Mouse (Mus musculus): ENCODE results near the gene Gm17334.

Gene Gm17334

DNA sequence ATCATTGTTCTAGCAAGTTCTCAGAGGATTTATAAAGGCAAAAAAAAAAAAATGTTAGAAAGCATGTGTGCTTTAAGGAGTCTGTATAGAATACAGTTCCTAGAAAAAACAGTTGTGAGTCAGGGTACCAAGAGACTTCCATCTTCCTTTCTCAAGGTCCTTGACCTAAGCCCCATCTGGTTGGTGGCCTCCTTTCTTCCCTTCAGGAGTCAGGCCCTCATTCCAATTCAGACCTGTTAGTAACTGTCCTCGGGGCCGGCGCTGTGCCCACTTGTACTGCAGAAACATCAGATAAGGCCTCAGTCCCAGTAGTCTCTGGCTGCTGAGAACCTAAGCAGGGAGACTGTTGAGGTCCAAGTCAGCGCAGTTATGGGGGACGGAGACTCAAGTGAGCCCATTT, at the start of gene Gm17334:
TSS of gene Gm17334 (minus strand) at position 101 of the 400 bp plus-strand sequence.
- no peak for DNase-seq

DNA sequence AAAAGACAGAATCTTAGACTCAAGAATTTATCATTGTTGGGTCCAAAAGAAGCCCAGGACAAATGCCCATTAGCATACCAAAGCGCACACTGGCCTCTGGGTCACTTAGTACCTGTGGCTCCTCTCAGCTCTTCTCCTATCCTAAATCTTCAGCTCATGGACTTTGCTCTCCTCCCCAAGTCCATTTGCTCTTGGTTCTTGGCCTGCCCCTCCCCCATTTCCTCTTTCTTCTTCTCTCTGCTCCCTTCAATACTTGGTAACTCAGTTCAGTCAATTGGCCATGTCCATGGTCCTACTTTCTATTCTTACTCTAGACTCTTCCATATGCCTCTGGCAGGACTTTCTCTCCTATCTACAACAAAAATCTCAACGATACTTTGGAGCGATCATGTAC, 49.0 kb upstream of the Gm17334 start:
- DNase-seq, result no peak

DNA sequence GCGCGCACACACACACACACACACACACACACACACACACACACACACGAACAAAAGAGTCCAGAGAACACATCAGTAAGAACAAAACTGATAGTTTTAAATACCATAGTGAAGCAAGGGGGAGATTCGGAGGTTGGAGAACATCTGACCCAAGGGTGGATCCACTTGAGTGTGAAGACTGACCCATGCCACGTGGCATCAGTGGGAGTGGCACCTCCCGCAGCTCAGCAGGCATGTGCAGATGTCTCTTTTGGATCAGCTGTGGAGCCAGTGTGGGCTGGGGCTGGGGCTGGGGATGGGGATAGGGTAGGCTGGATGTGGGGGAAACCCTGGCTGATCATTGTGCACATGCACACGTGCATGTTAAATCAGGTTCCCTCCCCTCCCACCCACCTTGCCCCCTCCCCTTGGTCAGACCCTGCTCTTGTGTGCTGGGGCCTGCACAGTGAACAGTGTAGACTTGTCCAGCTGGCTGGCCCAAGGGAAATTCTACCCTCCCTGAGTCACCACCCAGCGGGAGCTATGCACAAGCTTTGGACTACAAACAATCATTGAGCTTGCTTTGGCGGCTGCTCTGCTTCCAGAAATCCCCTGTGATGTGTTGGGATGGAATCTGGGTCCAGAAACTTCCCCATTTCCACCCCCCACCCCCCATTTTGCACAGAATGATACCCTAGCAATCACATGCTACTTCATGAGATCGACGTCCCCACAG, 48.4 kb upstream of the Gm17334 start:
- DNase-seq, result no peak

DNA sequence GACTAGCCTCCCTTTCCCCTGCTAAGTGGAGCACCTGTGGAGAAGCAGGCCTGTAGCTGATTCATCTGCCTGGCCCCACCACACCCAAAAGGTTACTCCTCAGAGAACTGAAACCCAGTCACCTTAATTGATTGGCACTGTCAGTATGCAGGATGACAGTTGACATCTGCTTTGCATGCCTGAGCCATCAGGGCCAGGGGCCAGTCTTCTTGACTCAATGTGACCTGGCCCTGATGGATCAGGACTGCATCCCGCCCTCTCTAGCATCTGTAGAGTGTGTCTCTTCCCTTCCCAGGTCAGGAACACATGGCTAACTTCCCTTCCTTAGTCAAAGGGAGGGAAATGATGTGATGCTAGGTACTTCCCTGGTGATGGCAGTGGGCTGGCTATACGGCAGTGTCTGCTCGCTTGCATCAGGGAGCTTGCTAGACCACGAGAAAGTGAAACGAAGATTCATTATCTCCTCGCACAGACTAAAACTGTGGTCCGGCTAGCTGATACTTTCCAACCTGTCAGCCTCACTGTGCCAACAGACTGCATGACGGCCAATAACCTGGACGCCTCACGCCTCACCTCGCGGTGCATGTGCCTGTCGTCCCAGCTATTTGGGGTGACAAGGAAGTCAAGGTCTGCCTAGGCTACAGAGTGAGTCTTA, 47.7 kb upstream of the Gm17334 start:
- no peak for DNase-seq

DNA sequence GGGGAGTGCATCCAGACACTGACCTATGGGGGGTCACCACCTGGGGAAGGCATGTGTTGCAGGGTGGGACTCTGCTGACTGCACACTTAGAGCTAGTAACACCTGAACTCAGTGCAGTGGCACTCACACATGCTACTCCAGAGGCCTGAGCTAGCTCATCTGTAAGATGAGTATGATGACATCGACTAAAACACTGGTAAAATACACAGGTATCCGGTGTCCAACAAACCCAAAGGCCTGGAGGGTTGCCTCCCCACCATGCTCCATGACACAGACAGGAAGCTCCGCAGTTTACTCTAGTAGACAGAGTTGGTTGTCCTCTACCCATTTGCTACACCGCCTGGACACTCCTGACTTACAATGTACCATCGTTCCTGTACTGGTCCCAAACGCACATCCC, 46.5 kb upstream of the Gm17334 start:
- no peak for DNase-seq

DNA sequence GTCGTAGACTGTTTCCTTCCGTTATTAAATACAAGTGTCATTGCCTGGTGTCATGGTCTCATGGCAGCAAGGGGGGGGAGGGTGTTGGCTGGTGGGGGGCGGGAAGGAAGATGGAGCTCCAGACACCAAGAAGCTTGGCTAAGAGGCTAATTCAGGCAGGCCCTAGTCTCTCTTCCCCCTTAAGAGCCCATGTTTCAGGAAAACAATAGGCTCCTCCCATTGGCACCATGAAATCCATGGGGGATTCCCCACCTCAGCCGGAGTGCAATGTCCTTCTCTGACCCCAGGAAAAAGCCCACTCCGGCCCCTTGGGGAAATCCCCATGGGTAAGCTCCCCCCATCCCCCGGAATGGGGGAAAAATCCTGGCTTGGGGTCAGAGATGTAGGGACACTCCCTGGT, 45.8 kb upstream of the Gm17334 start:
- DNase-seq, result no peak

DNA sequence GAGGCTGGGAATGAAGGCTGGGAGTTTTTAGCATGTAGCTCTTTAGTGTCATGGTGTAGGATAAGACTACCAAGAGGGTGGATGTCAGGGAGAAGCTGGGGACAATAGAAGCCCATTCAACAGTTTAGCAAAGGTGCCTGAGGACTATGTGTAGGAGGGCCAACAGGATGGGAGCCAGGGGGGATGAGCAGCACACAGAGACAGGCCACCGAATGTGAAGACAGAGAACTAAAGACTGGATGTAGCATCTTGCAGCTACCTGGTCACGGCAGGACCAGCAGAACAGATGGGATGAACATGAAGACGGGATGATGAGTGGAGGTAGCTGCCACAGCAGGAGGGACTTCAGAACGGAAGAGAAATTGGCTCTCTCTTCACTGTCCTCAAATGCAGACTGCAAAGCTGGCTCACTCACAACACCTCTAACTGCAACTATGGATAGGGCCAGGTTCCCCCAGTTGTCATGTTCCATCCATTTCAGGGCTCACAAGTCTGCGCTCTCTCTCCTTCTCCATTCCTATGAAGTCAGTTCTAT, 43.9 kb upstream of the Gm17334 start:
- DNase-seq, result peak; percentile 45 to 55

DNA sequence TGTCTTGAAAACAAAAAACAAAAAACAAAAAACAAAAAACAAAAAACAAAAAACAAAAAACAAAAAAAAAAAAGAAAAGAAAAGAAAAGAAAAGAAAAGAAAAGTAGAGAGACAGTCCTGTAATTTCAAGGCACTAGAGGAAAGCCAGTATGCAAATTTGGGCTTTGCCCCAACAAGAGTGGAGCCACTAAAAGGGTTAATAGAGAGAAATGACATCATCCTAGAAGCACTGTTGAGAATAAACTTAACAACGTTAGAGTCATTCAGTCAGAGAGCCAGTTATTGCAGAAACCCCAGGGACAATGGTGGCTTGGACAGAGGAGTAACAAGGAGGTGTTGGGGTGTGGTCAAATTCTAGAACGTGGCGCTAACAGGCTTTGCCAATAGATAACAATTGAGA, 41.8 kb upstream of the Gm17334 start:
- no peak for DNase-seq

DNA sequence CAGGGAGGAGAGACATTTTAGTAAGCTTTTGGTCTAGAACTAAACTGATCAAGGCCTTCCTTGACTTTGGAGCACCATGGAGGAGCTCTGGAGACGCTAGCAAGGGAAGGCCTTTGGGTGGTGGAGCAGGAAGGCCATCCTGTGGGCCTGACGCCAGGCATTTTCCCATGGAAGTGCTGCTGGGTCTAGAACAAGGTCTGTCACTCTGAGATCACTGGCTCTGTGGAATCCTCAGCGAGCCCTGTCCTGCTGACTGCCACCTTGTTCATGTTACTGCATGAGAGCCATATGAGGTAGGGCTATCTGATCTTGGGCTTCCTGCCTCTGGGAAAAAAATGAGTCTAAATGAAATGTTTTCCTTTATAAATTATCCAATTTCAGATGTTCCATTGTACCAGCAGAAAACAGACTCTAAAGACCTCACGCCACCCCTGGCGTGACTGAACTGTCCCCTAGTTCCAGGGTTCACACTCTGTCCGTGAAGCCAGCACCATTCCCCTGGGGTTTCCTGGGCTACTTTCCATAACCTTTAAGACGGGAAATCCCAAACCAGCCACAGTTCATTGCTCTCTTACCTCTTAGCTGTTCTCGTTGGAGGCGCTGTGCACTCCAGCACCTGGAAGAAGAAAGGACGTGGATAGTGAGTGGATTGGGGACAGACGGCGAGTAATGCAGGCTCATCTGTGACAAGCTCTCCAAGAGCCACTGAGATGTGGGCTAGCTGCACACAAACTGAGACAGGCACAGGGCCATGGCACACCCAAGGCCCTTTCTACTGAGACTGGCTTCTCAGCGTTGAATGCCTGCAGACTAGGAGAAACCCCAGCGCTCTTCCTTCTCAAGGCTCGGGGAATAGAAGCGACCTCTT, 40.2 kb upstream of the Gm17334 start:
- DNase-seq, result no peak

DNA sequence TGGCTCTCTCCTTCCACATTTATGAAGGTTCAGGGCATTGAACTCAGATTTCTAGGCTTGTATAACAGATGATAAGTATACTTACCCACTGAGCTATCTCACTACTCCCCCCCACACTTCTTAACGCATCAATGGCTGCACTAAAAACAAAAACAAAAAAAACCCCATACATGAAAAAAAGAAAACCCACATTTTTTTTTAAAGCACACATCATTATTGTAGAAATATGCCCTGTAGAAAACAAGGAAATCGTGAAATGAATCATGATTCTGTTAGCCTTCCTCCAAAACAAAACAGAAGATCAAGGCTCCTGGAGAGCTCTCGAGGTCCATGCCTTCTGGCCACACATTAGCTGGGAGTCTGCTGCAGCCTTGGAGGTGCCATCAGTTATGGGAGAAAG, 38.3 kb upstream of the Gm17334 start:
- no peak for DNase-seq

DNA sequence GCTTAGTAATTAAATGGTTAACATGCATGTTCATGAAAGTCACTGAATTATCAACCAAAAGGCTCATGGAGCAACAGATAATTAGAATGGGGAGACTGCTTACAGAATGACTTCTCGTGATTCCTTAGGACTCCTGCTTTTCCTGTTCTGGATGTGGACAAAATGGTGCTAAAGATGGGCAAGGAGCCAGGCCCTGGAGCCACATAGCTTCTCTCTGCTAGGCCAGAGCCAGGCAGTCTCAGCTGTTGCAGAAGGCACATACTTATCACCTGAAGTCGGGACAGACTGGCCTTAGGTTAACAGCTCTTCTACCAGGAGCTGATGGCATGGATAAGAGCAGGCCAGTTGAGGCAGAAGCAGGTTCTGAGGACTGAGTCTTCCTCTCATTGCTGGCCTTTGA, 37.8 kb upstream of the Gm17334 start:
- DNase-seq, result no peak

DNA sequence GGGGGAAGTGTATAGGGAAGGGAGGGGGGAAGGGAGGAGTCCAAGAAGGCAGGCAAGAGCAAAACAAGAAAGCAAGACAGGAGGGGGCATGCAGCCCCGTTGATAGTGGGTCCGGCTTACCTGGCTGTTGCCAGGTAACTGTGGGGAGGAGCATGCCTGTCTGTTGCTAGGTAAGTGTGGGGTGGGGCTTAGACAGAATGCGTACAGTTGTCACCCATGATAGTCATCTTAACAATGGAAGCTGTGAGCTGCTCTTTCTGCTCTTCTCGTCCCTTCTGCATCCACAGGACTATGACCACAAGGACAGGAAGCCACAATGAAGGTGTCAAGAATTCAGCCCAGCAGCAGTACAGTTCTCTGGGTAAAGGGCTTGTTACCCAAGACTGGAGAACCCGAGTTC, 37.2 kb upstream of the Gm17334 start:
- DNase-seq, result no peak

DNA sequence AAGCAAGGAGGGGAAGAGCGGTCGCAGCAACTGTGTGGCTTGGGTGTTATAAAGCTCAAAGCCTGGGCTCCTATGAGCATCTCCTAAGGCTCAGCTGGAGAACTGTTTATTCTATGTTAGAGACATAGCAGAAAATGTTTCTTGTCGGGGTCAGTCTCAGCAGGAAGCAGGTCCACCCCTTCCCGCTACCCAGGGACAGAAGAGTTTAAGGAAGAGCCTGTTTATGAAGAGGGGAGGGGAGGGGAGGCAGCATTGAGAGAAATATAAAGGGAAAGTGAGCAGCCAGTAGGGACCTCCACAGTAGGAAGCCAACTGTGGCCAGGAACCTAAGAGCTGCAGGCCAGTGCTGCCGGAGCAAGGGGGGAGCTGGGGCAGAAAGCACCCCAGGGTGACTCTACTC, 36.4 kb upstream of the Gm17334 start:
- DNase-seq, result no peak

DNA sequence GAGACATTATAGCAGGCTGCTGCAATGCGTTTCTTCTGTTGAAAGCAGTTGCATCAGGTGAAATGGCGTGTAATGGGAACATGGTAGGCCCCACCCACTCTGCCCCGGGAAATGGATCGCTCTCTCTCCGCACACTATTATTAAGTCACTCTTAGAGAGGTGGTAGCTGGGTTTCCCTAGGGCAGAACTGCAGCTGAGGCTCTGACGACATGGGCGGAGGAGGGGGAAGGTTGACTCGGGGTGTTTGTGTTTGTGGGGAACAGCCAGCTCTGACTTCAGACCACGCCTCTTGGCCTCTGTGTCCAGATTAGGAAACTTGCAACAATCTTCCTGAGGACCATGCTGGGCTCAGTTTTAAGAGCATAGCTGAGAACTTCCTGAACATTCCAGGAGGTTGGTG, 32.8 kb upstream of the Gm17334 start:
- no peak for DNase-seq

DNA sequence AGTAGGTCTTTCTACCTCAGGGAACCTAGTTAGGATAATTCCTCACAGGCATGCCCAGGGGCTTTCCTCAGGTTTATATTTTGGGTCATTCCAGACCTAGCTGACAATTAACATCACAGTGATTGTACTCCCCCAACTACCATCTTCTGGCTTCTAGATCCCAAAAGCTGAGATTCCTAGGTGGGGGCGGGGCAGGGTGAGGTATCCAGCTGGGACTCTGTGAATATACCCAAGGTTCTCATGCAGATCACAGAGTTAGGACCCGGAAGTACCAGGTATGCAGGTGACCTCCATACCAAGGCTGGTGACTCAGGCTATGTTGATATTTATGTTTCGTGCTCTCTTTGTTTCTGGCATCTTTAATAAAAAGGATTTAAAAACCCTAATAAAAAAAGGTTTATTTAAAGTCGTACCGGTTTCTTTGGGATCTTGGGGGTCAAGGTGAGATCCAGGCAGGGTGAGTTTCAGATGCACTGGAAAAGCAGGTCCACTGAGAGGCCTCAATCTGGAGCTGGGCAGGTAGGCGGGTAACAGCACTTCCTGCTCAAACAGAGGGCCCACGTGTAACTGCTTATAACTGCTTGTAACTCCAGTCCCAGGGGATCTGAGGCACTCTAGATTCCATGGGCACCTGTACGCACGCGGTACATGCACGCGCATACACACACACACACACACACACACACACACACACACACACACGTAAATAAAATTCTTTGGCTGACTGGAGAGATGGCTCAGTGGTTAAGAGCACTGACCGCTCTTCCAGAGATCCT, 31.8 kb upstream of the Gm17334 start:
- DNase-seq, result no peak

DNA sequence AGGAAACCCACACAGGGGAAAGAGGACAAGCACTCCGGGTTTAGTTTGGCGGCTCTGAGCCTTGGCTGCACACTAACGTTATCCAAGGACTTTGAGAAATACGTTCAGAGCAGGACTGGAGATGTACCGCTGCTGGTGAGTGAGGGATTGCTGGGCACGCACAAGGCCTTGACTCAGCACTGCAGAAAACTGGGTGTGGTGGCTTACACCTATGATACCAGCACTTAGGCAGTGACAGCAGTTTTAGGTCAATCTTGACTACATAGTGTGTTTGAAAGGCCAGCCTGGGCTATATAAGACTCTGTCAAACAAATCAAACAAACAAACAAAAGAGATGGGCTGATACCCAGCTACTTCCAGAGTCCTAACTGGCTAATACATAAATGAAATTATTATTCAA, 30.5 kb upstream of the Gm17334 start:
- no peak for DNase-seq

DNA sequence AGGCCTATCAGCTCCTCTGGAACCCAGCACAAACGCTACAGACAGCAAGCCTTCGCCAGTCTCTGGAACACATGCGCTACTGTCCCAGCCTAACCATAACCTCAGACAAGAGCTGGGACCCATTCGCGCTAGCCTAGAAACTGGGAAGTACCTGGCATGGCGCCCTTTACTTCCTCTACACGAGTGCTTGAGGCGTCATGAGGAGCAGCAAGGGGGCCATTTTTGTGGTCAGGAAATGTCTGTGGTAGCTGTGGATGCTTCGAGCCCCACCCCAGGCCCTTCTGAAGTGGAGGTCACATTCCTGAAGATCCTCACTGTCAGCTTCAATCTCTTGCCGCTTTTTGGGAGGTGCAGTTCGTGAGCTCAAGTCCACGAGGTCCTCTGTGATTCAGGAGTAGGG, 30.1 kb upstream of the Gm17334 start:
- no peak for DNase-seq

DNA sequence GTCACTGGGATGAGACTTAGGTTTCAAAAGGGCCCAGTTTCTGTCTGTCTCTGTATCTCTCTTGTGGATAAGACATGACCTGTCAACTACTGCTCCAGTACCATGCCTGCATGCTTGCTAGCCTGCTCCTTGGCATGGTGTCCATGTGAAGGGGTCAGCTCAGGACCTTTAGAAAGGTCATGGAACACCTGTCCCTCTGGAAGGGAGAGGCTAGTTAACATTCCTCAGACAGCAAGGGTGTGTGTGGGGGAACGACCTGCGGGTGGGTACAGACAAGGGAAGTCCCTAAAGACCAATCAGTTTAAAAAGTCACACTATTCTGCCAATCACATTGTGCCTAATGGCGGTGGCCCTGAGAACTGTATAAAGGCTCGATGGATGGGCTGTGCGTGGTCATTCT, 28.0 kb upstream of the Gm17334 start:
- no peak for DNase-seq

DNA sequence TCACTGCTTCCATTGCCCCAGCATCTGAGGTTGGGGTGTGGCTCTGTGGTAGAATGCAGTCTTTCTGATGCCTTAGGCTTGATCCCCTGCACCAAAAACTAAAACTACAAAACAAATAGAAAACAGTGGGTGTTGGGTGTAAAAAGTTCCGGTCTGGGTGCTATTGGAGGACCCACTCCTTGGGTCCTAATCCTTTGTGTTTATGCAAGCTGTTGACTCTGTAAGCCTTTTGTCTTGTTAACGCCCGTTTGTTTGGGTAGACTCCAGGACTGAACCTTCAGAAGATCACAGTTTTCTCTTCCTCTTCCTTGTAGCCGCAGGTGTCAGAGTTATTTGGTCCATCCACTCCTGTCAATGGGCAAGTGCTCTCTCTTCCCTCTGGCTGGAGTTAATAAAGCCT, 27.0 kb upstream of the Gm17334 start:
- no peak for DNase-seq

DNA sequence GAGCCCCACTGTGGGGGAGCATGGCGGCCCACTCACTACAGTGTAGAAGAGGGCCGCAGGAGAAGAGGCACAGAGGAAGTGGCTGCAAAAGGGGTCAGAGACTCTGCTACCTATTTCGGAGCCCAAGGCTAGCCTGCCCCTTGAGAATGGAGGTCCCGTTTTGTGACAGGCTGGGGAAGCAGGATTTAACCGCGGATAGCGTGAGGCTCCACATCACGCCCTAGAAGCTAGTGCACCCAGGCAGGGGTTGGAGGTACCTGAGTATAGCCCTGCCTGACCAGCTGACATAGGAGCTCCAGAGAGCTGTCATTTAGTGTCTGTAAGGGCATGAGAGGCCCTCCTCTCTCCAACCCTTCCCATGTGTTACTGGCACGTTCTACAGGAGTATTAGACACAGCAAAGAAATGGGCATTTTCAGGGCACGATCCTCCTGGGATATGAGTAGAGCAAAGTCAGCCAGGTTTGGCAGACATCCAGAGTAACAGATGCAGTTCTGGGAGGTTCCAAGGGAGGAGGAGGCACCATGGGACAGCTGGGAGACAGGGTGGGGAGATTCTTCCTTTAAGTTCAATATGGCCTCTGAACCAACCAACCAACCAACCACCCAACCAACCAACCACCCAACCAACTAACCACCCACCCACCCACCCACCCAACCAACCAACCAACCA, 25.2 kb upstream of the Gm17334 start:
- peak in 1 of 2 experiments; percentile 15 for DNase-seq

DNA sequence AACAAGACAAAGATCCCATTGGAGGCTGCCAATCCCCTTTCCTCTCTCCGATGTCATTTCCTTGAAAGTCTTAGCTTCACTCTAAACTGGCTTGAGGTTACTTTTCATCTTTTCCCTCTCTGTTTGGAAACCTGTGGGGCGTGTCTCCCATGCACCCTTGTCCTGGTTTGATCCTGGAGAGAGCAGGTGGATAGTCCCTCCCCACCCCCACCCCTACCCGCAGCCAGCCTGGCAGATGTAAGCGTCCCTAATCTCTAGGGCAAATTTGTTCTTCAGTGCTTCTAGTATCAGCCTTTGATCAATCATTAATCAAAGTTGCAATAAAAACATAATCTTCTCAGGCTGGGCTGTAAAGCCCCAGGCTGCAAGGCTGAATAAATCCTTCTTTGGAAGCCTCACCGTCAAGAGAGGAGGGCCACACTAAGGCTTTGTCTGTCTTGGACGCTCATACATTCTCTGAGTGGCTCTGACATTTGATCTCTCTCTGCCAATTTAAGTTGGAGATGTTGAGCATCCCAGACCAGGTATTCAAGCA, 24.5 kb upstream of the Gm17334 start:
- DNase-seq, result no peak
